Mouse (Mus musculus) right cerebral cortex, postnatal 10 days (tissue): ENCODE measurements around the gene Fcamr.
A peak's percentile ranks its signal among the peaks of the same experiment; 100 is the strongest.

Source experiments
- DNase-seq, 2 experiments: peaks; one replicate each; pipeline ENCODE4 v3.0.0; 2021; ENCODE audit warnings: low spot score in 2 of 2

The Fcamr gene

GRCm38 (mm10) chr1:130800602-130801001, at the start of gene Fcamr:
TSS of gene Fcamr (plus strand) at chr1:130800902.
- DNase-seq, result no peak

- no peak for DNase-seq
Observed at GRCm38 (mm10) chr1:130759689-130760088, 41.0 kb upstream of the Fcamr start.

- no peak for DNase-seq
Observed at GRCm38 (mm10) chr1:130761597-130761996, 39.1 kb upstream of the Fcamr start.

- DNase-seq, result no peak
Observed at GRCm38 (mm10) chr1:130762045-130762760, 38.5 kb upstream of the Fcamr start.

- no peak for DNase-seq
Observed at GRCm38 (mm10) chr1:130764027-130764461, 36.7 kb upstream of the Fcamr start.

- DNase-seq, result peak in 1 of 2 experiments; percentile 43
Observed at GRCm38 (mm10) chr1:130767066-130767465, 33.6 kb upstream of the Fcamr start.

GRCm38 (mm10) chr1:130769925-130770324, 30.8 kb upstream of the Fcamr start:
- DNase-seq, result no peak

- DNase-seq, result no peak
Observed at GRCm38 (mm10) chr1:130770487-130770886, 30.2 kb upstream of the Fcamr start.

GRCm38 (mm10) chr1:130770981-130771494, 29.7 kb upstream of the Fcamr start:
- DNase-seq, result no peak

GRCm38 (mm10) chr1:130775234-130775633, 25.5 kb upstream of the Fcamr start:
- no peak for DNase-seq

GRCm38 (mm10) chr1:130775691-130776331, 24.9 kb upstream of the Fcamr start:
- DNase-seq, result no peak

- DNase-seq, result no peak
Observed at GRCm38 (mm10) chr1:130776645-130777044, 24.1 kb upstream of the Fcamr start.

GRCm38 (mm10) chr1:130779867-130780266, 20.8 kb upstream of the Fcamr start:
- DNase-seq, result no peak

GRCm38 (mm10) chr1:130784054-130784453, 16.6 kb upstream of the Fcamr start:
- DNase-seq, result peak; percentile 35 to 50

GRCm38 (mm10) chr1:130787001-130787400, 13.7 kb upstream of the Fcamr start:
- DNase-seq, result no peak

- no peak for DNase-seq
Observed at GRCm38 (mm10) chr1:130789512-130790451, 10.9 kb upstream of the Fcamr start.

- DNase-seq, result no peak
Observed at GRCm38 (mm10) chr1:130795331-130795730, 5.4 kb upstream of the Fcamr start.

- DNase-seq, result peak; percentile 39 to 68
Observed at GRCm38 (mm10) chr1:130796967-130797684, 3.6 kb upstream of the Fcamr start.

GRCm38 (mm10) chr1:130798037-130798436, 2.7 kb upstream of the Fcamr start:
- no peak for DNase-seq

GRCm38 (mm10) chr1:130798551-130798950, 2.2 kb upstream of the Fcamr start:
- no peak for DNase-seq

GRCm38 (mm10) chr1:130799399-130799798, 1.3 kb upstream of the Fcamr start:
- DNase-seq, result no peak
